Mouse (Mus musculus) lung, adult 2 months (tissue): ENCODE results near the gene 6330409D20Rik. TPM values are rescaled to one million over a fixed set of nuclear protein-coding genes. Genes with fewer than 3 reads are reported as not detected.

Experiments
- DNase-seq: peaks from one replicate; pipeline ENCODE4 v3.0.0; 2022
- H3K4me1 ChIP-seq: fragments of 200-500 bp; 2 replicates; pipeline ENCODE4 v1.6.1; 2011; ENCODE audit warnings: low read length; ENCODE audit not compliant: control insufficient read depth, insufficient read depth
- H3K4me3 ChIP-seq: fragments of 200-500 bp; replicated peaks from 2 replicates; pipeline ENCODE3; 2011; ENCODE audit warnings: low read depth, mild to moderate bottlenecking, control low read depth, low read length; ENCODE audit errors: extremely low read depth
- CTCF ChIP-seq: fragments of 200-500 bp; IDR thresholded peaks from 2 replicates; pipeline ENCODE4 v1.5.1; 2011; ENCODE audit warnings: mild to moderate bottlenecking, low read length, control low read depth; ENCODE audit not compliant: insufficient read depth
- POLR2A ChIP-seq: fragments of 200-500 bp; IDR thresholded peaks from 2 replicates; pipeline ENCODE4 v1.6.1; 2011; ENCODE audit warnings: low read depth, mild to moderate bottlenecking, control low read depth, low read length, borderline replicate concordance; ENCODE audit errors: extremely low read depth
- WGBS: fragments of 180-500 bp; shearing (Covaris S2); methylation state at CpG from one replicate; pipeline ENCODE4 v1.1.7; 2018; 5-methylcytosine and 5-hydroxymethylcytosine counted together
- polyA plus RNA-seq: library from polyadenylated mRNA; depleted of rRNA; stranded (reverse); fragments of >200 nt; gene quantifications from 2 replicates; pipeline ENCODE4 v1.2.3, GENCODE M21; 2012; rRNA removed

Gene 6330409D20Rik
- polyA plus RNA-seq = 0.18 and 0.41 TPM in 2 replicates

- peak within 1 kb of the TSS; percentile 30 for H3K4me3 ChIP-seq
- WGBS = 23% methylated on average over 11 of the region's 11 CpGs
- DNase-seq = no peak
- TF ChIP-seq POLR2A (no peak), CTCF (no peak)
- H3K4me1 ChIP-seq = peaks cover 20% of the 10 kb centered on the region
Observed at GRCm38 (mm10) chr2:32740916-32741272, at the start of gene 6330409D20Rik. 6330409D20Rik (minus strand) TSS chr2:32741016.

GRCm38 (mm10) chr2:32788581-32788980 is 47.8 kb upstream of the 6330409D20Rik start:
- TF ChIP-seq POLR2A (no peak), CTCF (no peak)
- WGBS = 55% methylated on average over 2 of the region's 2 CpGs
- peaks cover 7% of the 10 kb centered on the region for H3K4me1 ChIP-seq
- H3K4me3 ChIP-seq = no peak overlapping the region
- DNase-seq = no peak

DNA sequence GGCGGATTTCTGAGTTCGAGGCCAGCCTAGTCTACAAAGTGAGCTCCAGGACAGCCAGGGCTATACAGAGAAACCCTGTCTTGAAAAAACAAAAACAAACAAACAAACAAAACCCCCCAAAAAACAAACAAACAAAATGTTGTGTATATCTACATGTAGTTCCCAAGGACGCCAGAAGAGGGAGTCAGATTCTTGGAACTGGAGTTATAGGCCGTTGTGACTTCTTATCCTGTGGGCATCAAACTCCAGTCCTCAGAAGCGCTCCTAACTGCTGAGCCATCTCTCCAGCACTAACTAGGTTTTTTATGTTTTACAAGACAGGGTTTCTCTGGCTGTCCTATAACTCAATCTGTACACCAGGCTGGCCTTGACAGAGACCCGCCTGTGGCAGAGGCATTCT is 46.4 kb upstream of the 6330409D20Rik start:
- Histone ChIP-seq H3K4me1 (peaks cover 7% of the 10 kb centered on the region), H3K4me3 (no peak overlapping the region)
- WGBS = 58% methylated on average over 6 of the region's 6 CpGs
- TF ChIP-seq CTCF = no peak
- no peak for TF ChIP-seq POLR2A
- no peak for DNase-seq

DNA sequence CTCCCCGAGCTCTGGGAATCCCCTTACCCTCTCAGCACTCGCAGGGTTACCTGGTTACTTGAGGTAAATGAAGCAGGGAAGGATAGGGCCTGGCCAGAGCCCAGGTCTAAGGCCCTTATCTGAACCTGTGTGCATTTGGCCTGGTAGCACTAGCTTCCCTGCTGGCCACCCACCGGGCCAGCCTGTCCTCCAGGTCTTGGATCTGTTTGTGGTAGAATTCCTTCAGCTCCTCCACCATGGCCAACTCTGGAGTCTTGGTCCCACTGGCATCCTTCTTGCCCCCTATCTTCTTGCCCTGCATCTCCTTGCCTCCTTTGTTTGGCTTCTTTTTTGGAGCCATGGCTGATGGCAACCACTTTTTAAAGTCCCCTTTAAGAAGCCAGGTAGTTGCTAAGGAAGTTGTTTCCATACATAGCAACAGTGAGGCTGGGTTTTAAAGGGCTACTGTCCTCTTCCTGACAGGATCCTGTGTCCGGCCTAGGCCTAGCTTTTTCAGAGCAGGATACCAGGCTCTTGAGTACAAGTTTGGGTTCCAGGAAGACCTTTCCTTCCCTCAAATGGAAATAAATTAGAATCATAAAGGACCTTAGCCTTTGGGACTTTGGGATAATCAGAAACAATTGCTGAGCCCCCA is 43.3 kb upstream of the 6330409D20Rik start, which contains the start of gene Cfap157:
TSS of gene Cfap157 (minus strand) at position 381 of the 634 bp plus-strand sequence.
- H3K4me3 ChIP-seq = peak within 1 kb of the TSS; percentile 41
- TF ChIP-seq POLR2A = 0 out of 2 replicates have a peak, but pooled peaks have one; percentile 6
- TF ChIP-seq CTCF = no peak
- H3K4me1 ChIP-seq = peaks cover 4% of the 10 kb centered on the region
- DNase-seq = peak; percentile 30
- WGBS = 56% methylated on average over 4 of the region's 4 CpGs

- no peak for TF ChIP-seq CTCF
- no peak for TF ChIP-seq POLR2A
- WGBS = 76% methylated on average over 6 of the region's 6 CpGs
Observed at GRCm38 (mm10) chr2:32781710-32782109, 40.9 kb upstream of the 6330409D20Rik start.

GRCm38 (mm10) chr2:32779714-32780113 is 38.9 kb upstream of the 6330409D20Rik start:
- TF ChIP-seq CTCF (no peak), POLR2A (no peak)
- no peak for DNase-seq
- 85% methylated on average over 6 of the region's 6 CpGs for WGBS
- Histone ChIP-seq H3K4me1 (peaks cover 4% of the 10 kb centered on the region), H3K4me3 (no peak overlapping the region)

More at GRCm38 (mm10) chr2:32781710-32782109, 40.9 kb upstream of the 6330409D20Rik start:
- DNase-seq = no peak
- Histone ChIP-seq H3K4me3 (no peak overlapping the region), H3K4me1 (peaks cover 4% of the 10 kb centered on the region)

GRCm38 (mm10) chr2:32779131-32779530 is 38.3 kb upstream of the 6330409D20Rik start:
- Histone ChIP-seq H3K4me1 (peaks cover 3% of the 10 kb centered on the region), H3K4me3 (no peak overlapping the region)
- 11% methylated on average over 8 of the region's 8 CpGs for WGBS
- TF ChIP-seq CTCF = peak; percentile 94
- no peak for TF ChIP-seq POLR2A
- peak; percentile 66 for DNase-seq

DNA sequence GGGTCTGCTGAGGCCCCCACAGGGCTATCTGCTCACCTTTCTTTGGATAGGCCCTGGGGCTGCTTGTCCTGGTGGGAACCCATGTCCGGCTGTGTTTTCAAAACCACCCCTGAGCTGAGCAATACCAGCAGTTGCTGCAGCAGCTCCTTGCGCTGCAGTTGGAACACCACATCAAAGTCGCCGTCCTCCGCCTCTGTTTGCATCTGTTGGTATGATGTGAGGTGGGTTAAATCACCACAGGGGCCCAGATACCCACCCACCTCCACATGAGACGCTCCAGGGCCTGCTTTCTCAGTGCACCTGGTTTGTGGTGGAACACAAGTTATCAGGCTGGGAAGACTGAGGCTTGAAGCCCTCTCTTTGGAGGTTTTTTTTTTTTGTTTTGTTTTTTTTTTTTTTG is 37.3 kb upstream of the 6330409D20Rik start:
- DNase-seq = no peak
- WGBS = 91% methylated on average over 6 of the region's 6 CpGs
- TF ChIP-seq CTCF = no peak
- TF ChIP-seq POLR2A = no peak
- H3K4me3 ChIP-seq = no peak overlapping the region
- no peaks in the 10 kb centered on the region for H3K4me1 ChIP-seq

DNA sequence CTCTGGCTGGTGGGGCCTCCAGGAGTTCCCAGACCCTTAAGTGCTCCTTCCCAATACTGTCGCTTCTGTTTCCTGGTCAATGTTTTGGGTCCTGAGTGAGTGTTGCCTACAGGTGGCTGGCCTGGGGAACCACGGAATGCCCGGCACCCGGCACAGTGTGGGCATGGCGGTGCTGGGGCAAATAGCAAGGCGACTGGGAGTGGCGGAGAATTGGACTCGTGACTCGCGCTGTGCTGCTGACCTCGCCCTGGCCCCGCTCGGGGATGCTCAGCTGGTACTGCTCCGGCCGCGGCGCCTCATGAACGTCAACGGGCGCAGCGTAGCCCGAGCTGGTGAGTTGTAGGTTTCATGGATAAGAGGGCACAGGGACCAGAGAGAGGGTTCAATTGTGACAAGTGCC is 35.4 kb upstream of the 6330409D20Rik start:
- WGBS = 29% methylated on average over 22 of the region's 22 CpGs
- TF ChIP-seq POLR2A (no peak), CTCF (no peak)
- H3K4me1 ChIP-seq = no peaks in the 10 kb centered on the region
- DNase-seq = no peak
- no peak overlapping the region for H3K4me3 ChIP-seq
